Comparison of ENCODE assay signal across 23 mouse cellular contexts in genomic region chr10:86187881-86188280, GRCm38 (mm10).
"Had no signal": no experiment of that assay in that cellular context is flagged by ENCODE, and none has a peak within 500 bp of the region (broad histone marks: within the 10 kb centered on the region; RNA-seq: fewer than 3 reads in every experiment).

No protein-coding gene starts in this region.

- H3K36me3 ChIP-seq: hindbrain, embryonic 10.5 days; hindbrain, embryonic 12.5 days; intestine, embryonic 15.5 days; limb, embryonic 10.5 days; limb, embryonic 12.5 days; liver, embryonic 13.5 days; liver, embryonic 15.5 days had no signal

- H3K27me3 ChIP-seq: hindbrain, embryonic 12.5 days; intestine, embryonic 15.5 days; limb, embryonic 12.5 days; liver, embryonic 13.5 days; liver, embryonic 15.5 days had no signal

- H3K4me3 ChIP-seq: gastrocnemius, adult 2 months; heart, adult 2 months; hindbrain, embryonic 10.5 days; hindbrain, embryonic 12.5 days; intestine, embryonic 15.5 days; layer of hippocampus, adult 2 months; left cerebral cortex, adult 2 months; limb, embryonic 10.5 days; limb, embryonic 12.5 days; liver, embryonic 13.5 days; liver, embryonic 15.5 days had no signal

- ATAC-seq: inflammation-experienced regulatory T-cells, adult 6 months; intestine, embryonic 15.5 days; intestine, postnatal 0 days had no signal

- DNase-seq: gastrocnemius, adult 2 months; gastrocnemius, postnatal 10 days; gastrocnemius, postnatal 25 days; heart, adult 2 months; heart, postnatal 10 days; heart, postnatal 4 days; kidney, adult 18-20 months; kidney, adult 8-10 months; kidney, postnatal 10 days; kidney, postnatal 25 days; kidney, postnatal 4 days; liver; liver, embryonic 13.5 days had no signal
